Mouse (Mus musculus) embryonic facial prominence, embryonic 12.5 days (tissue): ENCODE results near the gene Col25a1. TPM values are rescaled to one million over a fixed set of nuclear protein-coding genes. Genes with fewer than 3 reads are reported as not detected.

ENCODE experiments used
- ATAC-seq: fragments of 200-750 bp; cut with Nextera tagmentation; 2 replicates; pipeline ENCODE4 v1.8.0; 2017; ENCODE audit not compliant: insufficient number of reproducible peaks, insufficient read depth, low FRiP score, low TSS enrichment
- H3K27ac ChIP-seq: fragments of 300-500 bp; sonication (generic); 2 replicates; pipeline ENCODE4 v1.5.1; 2016; ENCODE audit warnings: mild to moderate bottlenecking
- H3K27me3 ChIP-seq: fragments of 300-500 bp; sonication (generic); 2 replicates; pipeline ENCODE4 v1.6.1; 2016; ENCODE audit warnings: mild to moderate bottlenecking, moderate library complexity
- H3K36me3 ChIP-seq: fragments of 300-500 bp; sonication (generic); 2 replicates; pipeline ENCODE4 v1.6.1; 2016; ENCODE audit warnings: mild to moderate bottlenecking
- H3K4me1 ChIP-seq: fragments of 300-500 bp; sonication (generic); 2 replicates; pipeline ENCODE4 v1.6.1; 2016
- H3K4me2 ChIP-seq: fragments of 300-500 bp; sonication (generic); replicated peaks from 2 replicates; pipeline ENCODE4 v1.6.1; 2016; ENCODE audit warnings: mild to moderate bottlenecking, moderate library complexity
- H3K4me3 ChIP-seq: fragments of 300-500 bp; sonication (generic); 2 replicates; pipeline ENCODE4 v1.5.1; 2016; ENCODE audit warnings: mild to moderate bottlenecking
- H3K9ac ChIP-seq: fragments of 300-500 bp; sonication (generic); 2 replicates; pipeline ENCODE4 v1.6.1; 2016; ENCODE audit warnings: mild to moderate bottlenecking, moderate library complexity
- H3K9me3 ChIP-seq: fragments of 300-500 bp; sonication (generic); 2 replicates; pipeline ENCODE4 v1.6.1; 2016; ENCODE audit warnings: mild to moderate bottlenecking, moderate library complexity
- WGBS: fragments of 180-500 bp; shearing (Covaris S2); methylation state at CpG from one replicate; pipeline ENCODE4 v1.1.7; 2016; 5-methylcytosine and 5-hydroxymethylcytosine counted together
- polyA plus RNA-seq: library from polyadenylated mRNA; unstranded; fragments of >200 nt; fragmentation: Nextera tagmentation; extraction: Ambion mirVana; gene quantifications from 2 replicates; pipeline ENCODE4 v1.2.1, GENCODE M21; 2016

Col25a1 gene
- polyA plus RNA-seq, 1 experiment from 2014 or later, result 31.1 TPM

DNA sequence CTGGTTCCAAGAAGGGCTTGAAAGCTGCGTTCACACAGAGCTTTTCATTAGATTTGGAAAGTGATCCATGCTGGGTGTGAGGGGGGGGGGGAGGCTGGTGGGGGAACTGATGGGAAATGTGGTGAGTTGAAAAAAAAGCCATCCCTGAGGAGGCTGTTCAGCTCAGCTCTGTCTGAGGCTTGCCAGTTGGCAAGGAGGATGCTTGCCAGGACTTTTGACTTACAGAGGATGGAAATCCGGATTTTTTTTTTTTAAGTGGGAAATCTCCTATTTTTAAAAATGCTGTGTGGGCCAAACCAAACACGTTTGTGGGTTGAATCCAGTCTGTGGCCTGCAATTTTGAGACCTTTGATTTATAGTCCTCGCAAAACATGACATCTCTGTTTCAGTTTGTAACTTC, 35.6 kb downstream of the Col25a1 start:
- no peaks in the 10 kb centered on the region for H3K36me3 ChIP-seq
- WGBS, result 69% methylated on average over 4 of the region's 4 CpGs
- no peak overlapping the region for H3K9ac ChIP-seq
- H3K4me3 ChIP-seq, result no peak overlapping the region
- no peaks in the 10 kb centered on the region for H3K9me3 ChIP-seq
- ATAC-seq, result no peak
- no peak overlapping the region for H3K4me2 ChIP-seq
- H3K27me3 ChIP-seq, result no peaks in the 10 kb centered on the region
- no peak overlapping the region for H3K27ac ChIP-seq
- H3K4me1 ChIP-seq, result no peaks in the 10 kb centered on the region

GRCm38 (mm10) chr3:130172764-130173163, 41.5 kb downstream of the Col25a1 start:
- H3K27me3 ChIP-seq, result no peaks in the 10 kb centered on the region
- no peak overlapping the region for H3K4me3 ChIP-seq
- H3K27ac ChIP-seq, result no peak overlapping the region
- 79% methylated on average over 17 of the region's 17 CpGs for WGBS
- no peaks in the 10 kb centered on the region for H3K4me1 ChIP-seq
- H3K4me2 ChIP-seq, result no peak overlapping the region
- ATAC-seq, result no peak
- no peaks in the 10 kb centered on the region for H3K36me3 ChIP-seq
- no peaks in the 10 kb centered on the region for H3K9me3 ChIP-seq
- no peak overlapping the region for H3K9ac ChIP-seq

DNA sequence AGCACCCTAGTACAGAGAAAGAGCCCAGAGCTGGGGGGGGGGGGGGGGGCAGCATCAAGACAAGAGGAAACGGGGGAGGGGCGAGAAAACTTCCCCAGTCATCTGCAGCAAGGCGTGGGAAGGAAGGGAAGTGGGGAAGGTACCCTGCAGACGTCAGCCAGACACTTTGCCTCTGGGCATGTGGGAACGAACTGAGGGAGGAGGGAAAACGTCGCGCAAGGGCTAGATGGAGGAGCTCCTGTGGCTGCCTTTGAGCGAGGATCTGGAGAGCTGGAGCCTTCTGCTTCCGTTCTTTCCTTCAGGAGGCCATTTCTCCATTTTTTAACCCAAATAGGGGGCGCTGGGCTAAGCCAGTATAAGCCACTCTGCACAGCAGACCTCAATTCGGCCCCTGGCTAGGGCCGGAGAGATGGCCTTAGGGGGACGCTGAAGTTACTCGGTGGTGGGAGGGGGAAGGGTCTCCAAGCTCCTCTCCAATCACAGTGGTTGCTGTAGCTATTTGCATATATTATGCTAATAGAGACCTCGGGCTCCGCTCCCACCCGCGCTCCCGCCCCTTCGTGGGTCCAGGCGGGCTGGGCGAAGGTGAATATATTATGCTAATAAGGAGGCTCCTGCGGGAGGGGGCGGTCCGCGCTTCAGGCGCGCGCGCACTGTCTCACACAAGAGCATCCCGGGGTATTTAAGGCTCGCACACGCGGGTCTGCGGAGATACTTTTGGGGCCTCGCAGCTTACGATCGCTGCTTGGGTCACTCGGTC, 49.1 kb downstream of the Col25a1 start:
- Histone ChIP-seq H3K9ac (peak overlapping the region; percentile 62), H3K9me3 (no peaks in the 10 kb centered on the region), H3K4me2 (peak overlapping the region; percentile 89), H3K4me3 (peak overlapping the region; percentile 57), H3K27ac (peak overlapping the region; percentile 50), H3K27me3 (no peaks in the 10 kb centered on the region), H3K4me1 (peaks cover 16% of the 10 kb centered on the region; the same call in 1 of the 2 replicates), H3K36me3 (no peaks in the 10 kb centered on the region)
- WGBS, result 1% methylated on average over 40 of the region's 40 CpGs
- ATAC-seq, result peak; percentile 95

GRCm38 (mm10) chr3:130180964-130181590, 49.8 kb downstream of the Col25a1 start:
- no peaks in the 10 kb centered on the region for H3K9me3 ChIP-seq
- H3K4me2 ChIP-seq, result peak overlapping the region; percentile 89
- peak; percentile 53 for ATAC-seq
- no peaks in the 10 kb centered on the region for H3K27me3 ChIP-seq
- H3K36me3 ChIP-seq, result no peaks in the 10 kb centered on the region
- H3K9ac ChIP-seq, result peak overlapping the region; percentile 62
- H3K4me1 ChIP-seq, result peaks cover 16% of the 10 kb centered on the region; the same call in 1 of the 2 replicates
- H3K27ac ChIP-seq, result no peak overlapping the region
- under 1% methylated on average over 40 of the region's 40 CpGs for WGBS
- H3K4me3 ChIP-seq, result peak overlapping the region; percentile 57

GRCm38 (mm10) chr3:130181591-130181980, 50.3 kb downstream of the Col25a1 start:
- no peak for ATAC-seq
- Histone ChIP-seq H3K27ac (no peak overlapping the region), H3K27me3 (no peaks in the 10 kb centered on the region), H3K4me1 (peaks cover 16% of the 10 kb centered on the region; the same call in 1 of the 2 replicates), H3K4me3 (peak overlapping the region; percentile 57), H3K4me2 (peak overlapping the region; percentile 89), H3K9ac (peak overlapping the region; percentile 62), H3K9me3 (no peaks in the 10 kb centered on the region), H3K36me3 (no peaks in the 10 kb centered on the region)
- WGBS, result 14% methylated on average over 8 of the region's 8 CpGs

DNA sequence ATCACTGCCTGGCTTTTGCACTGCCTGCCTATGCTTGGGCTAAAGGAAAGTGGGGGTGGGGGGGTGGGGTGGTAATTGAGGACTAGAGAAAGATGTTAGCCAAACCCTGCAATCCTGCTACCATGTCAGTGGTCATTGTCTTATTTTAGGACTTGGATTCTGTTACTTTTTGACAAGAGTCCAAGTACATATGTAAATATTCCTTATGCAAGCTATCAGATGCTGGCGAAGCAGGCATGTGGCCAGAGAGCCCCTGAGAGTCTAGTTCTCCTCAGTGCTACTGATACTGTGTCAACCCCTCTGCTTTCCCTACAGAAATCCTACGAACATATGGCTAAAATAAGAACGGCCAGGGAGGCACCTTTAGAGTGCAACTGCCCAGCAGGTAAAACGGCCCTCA, 51.1 kb downstream of the Col25a1 start:
- 49% methylated on average over 4 of the region's 4 CpGs for WGBS
- Histone ChIP-seq H3K4me3 (peak overlapping the region; percentile 57), H3K4me1 (peaks cover 16% of the 10 kb centered on the region; the same call in 1 of the 2 replicates), H3K9ac (no peak overlapping the region), H3K36me3 (no peaks in the 10 kb centered on the region), H3K4me2 (peak overlapping the region; percentile 89), H3K27me3 (no peaks in the 10 kb centered on the region), H3K9me3 (no peaks in the 10 kb centered on the region), H3K27ac (no peak overlapping the region)
- no peak for ATAC-seq

GRCm38 (mm10) chr3:130185111-130185510, 53.8 kb downstream of the Col25a1 start:
- ATAC-seq, result no peak
- H3K36me3 ChIP-seq, result no peaks in the 10 kb centered on the region
- H3K9me3 ChIP-seq, result no peaks in the 10 kb centered on the region
- H3K27me3 ChIP-seq, result no peaks in the 10 kb centered on the region
- H3K9ac ChIP-seq, result no peak overlapping the region
- no peak overlapping the region for H3K4me3 ChIP-seq
- H3K4me1 ChIP-seq, result peaks cover 9% of the 10 kb centered on the region; the same call in 1 of the 2 replicates
- H3K4me2 ChIP-seq, result no peak overlapping the region
- WGBS, result 48% methylated on average over 3 of the region's 3 CpGs
- no peak overlapping the region for H3K27ac ChIP-seq

- Histone ChIP-seq H3K9me3 (no peaks in the 10 kb centered on the region), H3K4me1 (0 out of 2 replicates have a peak, but pooled peaks cover under 1% of the 10 kb centered on the region), H3K27ac (no peak overlapping the region), H3K4me2 (no peak overlapping the region), H3K36me3 (no peaks in the 10 kb centered on the region), H3K4me3 (no peak overlapping the region), H3K27me3 (no peaks in the 10 kb centered on the region), H3K9ac (no peak overlapping the region)
- 90% methylated on average over 5 of the region's 5 CpGs for WGBS
- no peak for ATAC-seq
Observed at GRCm38 (mm10) chr3:130187588-130187987, 56.3 kb downstream of the Col25a1 start.

- 78% methylated on average over 8 of the region's 8 CpGs for WGBS
- no peak for ATAC-seq
- Histone ChIP-seq H3K36me3 (no peaks in the 10 kb centered on the region), H3K27ac (no peak overlapping the region), H3K9me3 (no peaks in the 10 kb centered on the region), H3K4me3 (no peak overlapping the region), H3K4me2 (no peak overlapping the region), H3K27me3 (no peaks in the 10 kb centered on the region), H3K9ac (no peak overlapping the region), H3K4me1 (no peaks in the 10 kb centered on the region)
Observed at GRCm38 (mm10) chr3:130193450-130193849, 62.1 kb downstream of the Col25a1 start.

DNA sequence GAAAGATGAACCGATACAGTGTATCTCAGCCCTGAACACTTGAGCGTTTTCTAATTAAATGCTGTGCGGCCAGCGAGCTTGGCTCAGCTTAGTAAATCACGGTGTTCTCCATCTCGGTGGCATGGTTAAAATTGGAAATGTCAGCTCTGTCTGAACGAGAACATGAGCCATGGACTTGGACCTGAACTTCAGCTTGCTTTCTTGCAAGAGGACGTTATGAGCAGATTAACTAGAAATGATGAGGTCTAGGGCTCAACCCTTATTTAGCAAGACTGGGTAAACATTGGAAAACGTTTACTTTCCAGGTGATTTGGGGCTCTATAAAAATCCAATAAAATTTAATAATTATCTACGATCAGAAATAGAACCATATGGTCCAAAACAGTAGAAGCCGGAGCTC, 83.3 kb downstream of the Col25a1 start:
- no peak overlapping the region for H3K9ac ChIP-seq
- WGBS, result 73% methylated on average over 11 of the region's 11 CpGs
- no peak overlapping the region for H3K4me2 ChIP-seq
- H3K4me3 ChIP-seq, result no peak overlapping the region
- H3K4me1 ChIP-seq, result 0 out of 2 replicates have a peak, but pooled peaks cover 3% of the 10 kb centered on the region
- no peaks in the 10 kb centered on the region for H3K36me3 ChIP-seq
- ATAC-seq, result no peak
- H3K27ac ChIP-seq, result no peak overlapping the region
- no peaks in the 10 kb centered on the region for H3K27me3 ChIP-seq
- H3K9me3 ChIP-seq, result no peaks in the 10 kb centered on the region

- H3K27me3 ChIP-seq, result no peaks in the 10 kb centered on the region
- ATAC-seq, result no peak
- no peak overlapping the region for H3K27ac ChIP-seq
- H3K9ac ChIP-seq, result no peak overlapping the region
- H3K4me3 ChIP-seq, result no peak overlapping the region
- H3K9me3 ChIP-seq, result no peaks in the 10 kb centered on the region
- no peaks in the 10 kb centered on the region for H3K36me3 ChIP-seq
- 0 out of 2 replicates have a peak, but pooled peaks cover 3% of the 10 kb centered on the region for H3K4me1 ChIP-seq
- no peak overlapping the region for H3K4me2 ChIP-seq
Observed at GRCm38 (mm10) chr3:130216141-130216540, 84.8 kb downstream of the Col25a1 start.

GRCm38 (mm10) chr3:130216646-130217045, 85.3 kb downstream of the Col25a1 start:
- 94% methylated on average over 3 of the region's 3 CpGs for whole genome bisulfite sequencing
- no peak overlapping the region for H3K4me2 ChIP-seq
- ATAC-seq, result no peak
- 0 out of 2 replicates have a peak, but pooled peaks cover 3% of the 10 kb centered on the region for H3K4me1 ChIP-seq
- H3K9me3 ChIP-seq, result no peaks in the 10 kb centered on the region
- H3K27me3 ChIP-seq, result no peaks in the 10 kb centered on the region
- H3K4me3 ChIP-seq, result no peak overlapping the region
- H3K9ac ChIP-seq, result no peak overlapping the region
- no peaks in the 10 kb centered on the region for H3K36me3 ChIP-seq
- no peak overlapping the region for H3K27ac ChIP-seq
